Mouse (Mus musculus): ENCODE data around the gene Tm4sf4. TPM values are rescaled to one million over a fixed set of nuclear protein-coding genes. Genes with fewer than 3 reads are reported as not detected.

The Tm4sf4 gene
- polyA plus RNA-seq (2014; fragmentation: Nextera tagmentation; extraction: Ambion mirVana) = 0.12 TPM in 1 of 2 replicates, not detected in the other

DNA sequence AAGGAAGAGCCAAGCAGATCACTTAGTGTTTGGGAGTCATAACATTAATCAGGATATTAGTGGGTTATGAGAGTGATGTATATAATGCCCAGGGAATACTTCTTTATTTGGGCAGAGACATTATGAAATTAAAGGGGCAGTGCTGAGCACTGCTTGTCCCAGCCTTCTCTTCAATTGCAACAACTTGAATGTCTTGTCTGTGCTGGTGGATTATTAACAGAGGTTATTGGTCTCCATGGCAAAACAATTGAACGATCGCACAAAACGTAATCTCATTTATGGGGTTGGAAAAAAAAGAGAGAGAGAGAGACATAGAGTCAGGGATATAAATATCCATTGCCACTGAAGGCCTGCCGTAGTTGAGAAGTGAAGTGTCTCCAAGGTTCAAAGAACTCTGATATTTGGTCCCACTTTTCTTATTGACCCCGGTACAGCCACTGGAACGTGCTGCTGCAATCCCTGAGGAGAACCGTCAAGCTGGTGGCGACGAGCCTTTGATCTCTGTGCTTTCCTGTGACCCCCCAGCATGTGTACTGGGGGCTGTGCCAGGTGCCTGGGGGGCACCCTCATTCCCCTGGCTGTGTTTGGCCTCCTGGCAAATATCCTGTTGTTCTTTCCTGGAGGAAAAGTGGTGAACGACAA lies at the start of gene Tm4sf4:
Gene Tm4sf4, plus strand, starts transcription at position 226 of the 642 bp plus-strand sequence.
- Histone ChIP-seq H3K27me3 (ENCODE audit: insufficient read depth, low read length) (no peaks in the 10 kb centered on the region), H3K9ac (no peak within 1 kb of the TSS), H3K9me3 (ENCODE audit: low read depth, low read length) (no peaks in the 10 kb centered on the region), H3K27ac (ENCODE audit: low read depth) (no peak within 1 kb of the TSS), H3K36me3 (ENCODE audit: insufficient read depth) (no peaks in the 10 kb centered on the region), H3K4me2 (no peak within 1 kb of the TSS), H3K4me1 (ENCODE audit: insufficient read depth) (0 out of 2 replicates have a peak, but pooled peaks cover 2% of the 10 kb centered on the region), H3K4me3 (ENCODE audit: low read depth, low read length) (no peak within 1 kb of the TSS)
- ATAC-seq (ENCODE audit: insufficient read depth) (no peak), DNase-seq (no peak)
- no peak for TF ChIP-seq CTCF (IDR thresholded peaks at IDR 0.05; ENCODE audit: low read depth)
- 42% methylated on average over 10 of the region's 10 CpGs for WGBS

DNA sequence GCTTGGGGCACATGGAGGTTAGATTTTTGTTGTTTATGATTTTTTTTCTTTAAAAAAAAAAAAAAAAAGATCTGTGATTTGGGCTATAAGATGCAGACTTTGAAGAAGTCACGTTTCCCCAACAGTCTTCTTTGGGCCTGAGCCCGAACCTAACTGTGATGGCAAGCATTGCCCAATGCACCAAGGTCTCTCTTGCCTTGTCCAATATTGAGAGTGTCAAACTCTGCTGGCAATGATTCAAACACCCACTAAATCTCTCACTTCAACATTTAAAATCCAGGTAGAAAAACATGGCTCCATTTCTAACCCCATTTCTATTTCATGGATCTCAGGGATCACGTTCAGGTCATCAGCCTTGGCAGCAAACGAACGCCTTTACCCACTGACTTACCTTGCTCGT lies 38.7 kb upstream of the Tm4sf4 start:
- Histone ChIP-seq H3K9ac (no peak overlapping the region), H3K4me1 (ENCODE audit: insufficient read depth) (no peaks in the 10 kb centered on the region), H3K9me3 (ENCODE audit: low read depth, low read length) (no peaks in the 10 kb centered on the region), H3K27me3 (ENCODE audit: insufficient read depth, low read length) (no peaks in the 10 kb centered on the region), H3K4me3 (ENCODE audit: low read depth, low read length) (no peak overlapping the region), H3K4me2 (no peak overlapping the region), H3K36me3 (ENCODE audit: insufficient read depth) (no peaks in the 10 kb centered on the region), H3K27ac (ENCODE audit: low read depth) (no peak overlapping the region)
- ATAC-seq (ENCODE audit: insufficient read depth) = no peak
- DNase-seq = no peak
- no peak for TF ChIP-seq CTCF (IDR thresholded peaks at IDR 0.05; ENCODE audit: low read depth)
- 78% methylated on average over 6 of the region's 6 CpGs for WGBS

DNA sequence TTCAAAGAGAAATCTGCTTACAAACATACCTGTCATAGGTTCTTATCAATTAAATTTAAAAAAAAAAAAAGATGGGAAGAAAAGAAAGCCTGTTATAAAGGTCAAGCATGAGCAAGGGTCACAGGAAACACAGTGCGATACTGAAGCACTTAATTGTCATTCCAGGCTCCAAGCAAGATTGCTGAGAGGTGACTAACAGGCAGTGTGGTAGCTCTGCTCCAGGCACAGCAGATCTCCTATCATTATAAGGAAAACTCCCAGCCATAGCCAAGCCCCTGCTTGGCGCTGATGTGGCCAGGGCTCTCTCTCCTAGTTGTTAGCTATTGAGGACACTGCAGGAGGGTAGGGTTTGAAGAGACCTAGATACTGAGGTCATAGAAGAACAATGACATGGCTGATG lies 38.2 kb upstream of the Tm4sf4 start:
- no peaks in the 10 kb centered on the region for H3K9me3 ChIP-seq (ENCODE audit: low read depth, low read length)
- ATAC-seq (ENCODE audit: insufficient read depth) = no peak
- no peaks in the 10 kb centered on the region for H3K4me1 ChIP-seq (ENCODE audit: insufficient read depth)
- H3K9ac ChIP-seq = no peak overlapping the region
- no peaks in the 10 kb centered on the region for H3K27me3 ChIP-seq (ENCODE audit: insufficient read depth, low read length)
- DNase-seq = no peak
- no peak for TF ChIP-seq CTCF (IDR thresholded peaks at IDR 0.05; ENCODE audit: low read depth)
- 67% methylated on average over 2 of the region's 2 CpGs for WGBS
- no peak overlapping the region for H3K4me3 ChIP-seq (ENCODE audit: low read depth, low read length)
- no peaks in the 10 kb centered on the region for H3K36me3 ChIP-seq (ENCODE audit: insufficient read depth)
- H3K4me2 ChIP-seq = no peak overlapping the region
- no peak overlapping the region for H3K27ac ChIP-seq (ENCODE audit: low read depth)

DNA sequence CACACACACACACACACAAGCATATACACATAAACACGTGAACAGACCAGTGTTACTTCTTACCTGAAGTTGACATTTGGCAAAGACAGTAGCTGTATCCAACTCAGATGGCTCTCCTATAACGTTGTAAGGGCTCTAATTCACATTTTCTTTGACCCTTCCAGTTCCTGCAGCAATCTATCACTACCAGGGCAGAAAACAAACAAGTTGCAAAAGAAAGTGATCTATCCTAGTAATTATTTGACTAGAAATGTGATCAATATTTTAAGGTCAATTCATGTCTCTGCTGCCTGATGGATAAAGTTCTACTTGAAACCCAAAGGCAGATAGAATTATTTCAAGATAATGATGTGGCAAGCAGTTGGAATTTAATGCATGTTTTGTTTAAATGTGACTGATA lies 37.5 kb upstream of the Tm4sf4 start:
- Histone ChIP-seq H3K9ac (no peak overlapping the region), H3K27me3 (ENCODE audit: insufficient read depth, low read length) (no peaks in the 10 kb centered on the region), H3K36me3 (ENCODE audit: insufficient read depth) (no peaks in the 10 kb centered on the region), H3K27ac (ENCODE audit: low read depth) (no peak overlapping the region), H3K4me1 (ENCODE audit: insufficient read depth) (no peaks in the 10 kb centered on the region), H3K9me3 (ENCODE audit: low read depth, low read length) (no peaks in the 10 kb centered on the region), H3K4me2 (no peak overlapping the region), H3K4me3 (ENCODE audit: low read depth, low read length) (no peak overlapping the region)
- 53% methylated on average over 2 of the region's 2 CpGs for WGBS
- no peak for TF ChIP-seq CTCF (IDR thresholded peaks at IDR 0.05; ENCODE audit: low read depth)
- ATAC-seq (ENCODE audit: insufficient read depth) (no peak), DNase-seq (no peak)

DNA sequence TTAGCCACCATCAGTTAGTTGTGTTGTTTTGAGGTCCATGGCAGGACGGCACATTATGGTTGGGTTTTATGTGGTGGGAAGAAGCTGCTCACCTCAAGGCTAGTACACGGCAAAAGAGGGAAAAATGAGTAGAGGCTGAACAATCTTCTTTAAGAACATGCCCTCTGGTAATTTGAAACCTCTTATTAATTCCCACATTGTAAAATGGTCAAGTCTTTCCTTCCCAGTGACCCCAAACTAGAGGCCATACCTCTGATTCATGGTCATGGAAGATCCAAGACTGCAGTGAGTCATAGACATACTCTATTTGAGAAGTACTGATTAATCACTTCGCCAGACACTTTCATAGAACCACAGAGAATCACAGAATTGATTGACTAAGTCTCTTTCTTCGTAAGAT lies 13.6 kb upstream of the Tm4sf4 start:
- TF ChIP-seq CTCF (IDR thresholded peaks at IDR 0.05; ENCODE audit: low read depth) = no peak
- Histone ChIP-seq H3K9ac (no peak overlapping the region), H3K9me3 (ENCODE audit: low read depth, low read length) (no peaks in the 10 kb centered on the region), H3K4me1 (ENCODE audit: insufficient read depth) (no peaks in the 10 kb centered on the region), H3K27me3 (ENCODE audit: insufficient read depth, low read length) (no peaks in the 10 kb centered on the region), H3K36me3 (ENCODE audit: insufficient read depth) (no peaks in the 10 kb centered on the region), H3K4me2 (no peak overlapping the region), H3K27ac (ENCODE audit: low read depth) (no peak overlapping the region), H3K4me3 (ENCODE audit: low read depth, low read length) (no peak overlapping the region)
- no peak for ATAC-seq (ENCODE audit: insufficient read depth)
- WGBS = 84% methylated on average over 4 of the region's 4 CpGs
- DNase-seq = no peak

DNA sequence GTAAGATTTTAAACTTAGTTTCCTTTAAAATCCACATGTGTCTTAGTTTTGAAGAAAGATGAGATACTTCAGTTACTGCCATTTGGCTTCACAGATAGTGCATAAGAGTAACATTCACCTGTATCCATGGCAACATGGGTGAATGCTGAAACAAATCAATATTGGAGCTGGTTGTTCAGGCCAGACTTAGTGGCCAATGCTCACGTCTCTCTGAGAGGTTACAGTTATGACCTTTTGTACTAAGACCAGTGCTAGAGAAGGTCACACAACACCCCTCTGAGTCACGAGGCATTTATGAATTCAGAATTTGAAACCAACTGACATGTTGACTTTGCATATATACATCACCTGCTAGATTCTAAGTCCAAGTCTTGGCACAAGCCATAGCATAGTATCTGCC lies 4.9 kb upstream of the Tm4sf4 start:
- 46% methylated on average over 2 of the region's 2 CpGs for WGBS
- no peaks in the 10 kb centered on the region for H3K36me3 ChIP-seq (ENCODE audit: insufficient read depth)
- no peaks in the 10 kb centered on the region for H3K4me1 ChIP-seq (ENCODE audit: insufficient read depth)
- H3K27me3 ChIP-seq (ENCODE audit: insufficient read depth, low read length) = no peaks in the 10 kb centered on the region
- no peak overlapping the region for H3K9ac ChIP-seq
- no peak for TF ChIP-seq CTCF (IDR thresholded peaks at IDR 0.05; ENCODE audit: low read depth)
- H3K27ac ChIP-seq (ENCODE audit: low read depth) = no peak overlapping the region
- ATAC-seq (ENCODE audit: insufficient read depth) (no peak), DNase-seq (no peak)
- no peak overlapping the region for H3K4me2 ChIP-seq
- no peaks in the 10 kb centered on the region for H3K9me3 ChIP-seq (ENCODE audit: low read depth, low read length)
- no peak overlapping the region for H3K4me3 ChIP-seq (ENCODE audit: low read depth, low read length)

DNA sequence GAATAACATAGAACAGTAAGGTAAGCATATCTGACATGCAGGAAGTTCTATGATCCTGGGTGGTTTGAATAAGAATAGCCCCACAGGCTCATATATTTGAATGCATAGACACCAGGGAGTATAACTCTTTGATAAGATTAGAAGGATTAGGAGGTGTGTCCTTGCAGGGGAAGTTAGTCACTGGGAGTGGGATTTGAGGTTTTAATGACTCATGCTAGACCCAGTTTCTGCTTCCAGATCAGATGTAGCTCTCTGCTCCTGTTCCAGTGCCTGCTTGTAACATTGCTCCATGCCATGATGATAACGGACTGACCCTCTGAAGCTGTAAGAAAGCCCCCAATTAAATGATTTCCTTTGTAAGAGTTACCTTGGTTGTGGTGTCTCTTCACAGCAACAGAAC lies 4.5 kb upstream of the Tm4sf4 start:
- no peak overlapping the region for H3K4me3 ChIP-seq (ENCODE audit: low read depth, low read length)
- no peaks in the 10 kb centered on the region for H3K36me3 ChIP-seq (ENCODE audit: insufficient read depth)
- no peaks in the 10 kb centered on the region for H3K4me1 ChIP-seq (ENCODE audit: insufficient read depth)
- H3K9ac ChIP-seq = no peak overlapping the region
- no peaks in the 10 kb centered on the region for H3K9me3 ChIP-seq (ENCODE audit: low read depth, low read length)
- ATAC-seq (ENCODE audit: insufficient read depth) (no peak), DNase-seq (no peak)
- no peak overlapping the region for H3K4me2 ChIP-seq
- H3K27ac ChIP-seq (ENCODE audit: low read depth) = no peak overlapping the region
- TF ChIP-seq CTCF (IDR thresholded peaks at IDR 0.05; ENCODE audit: low read depth) = no peak
- WGBS = 87% methylated on average over 1 of the region's 1 CpGs
- H3K27me3 ChIP-seq (ENCODE audit: insufficient read depth, low read length) = no peaks in the 10 kb centered on the region

Data from lung, embryonic 14.5 days (tissue).